Mouse (Mus musculus): ENCODE results near the gene Adck1. TPM values are rescaled to one million over a fixed set of nuclear protein-coding genes. Genes with fewer than 3 reads are reported as not detected.
"Not testable (repeated sequence)": the region's sequence is repeated elsewhere in the genome, so short reads cannot be mapped to it uniquely, and the experiment has no call there.

The Adck1 gene
- 13.5 and 15.0 TPM in 2 replicates for total RNA-seq (2014; rRNA removed)
- polyA plus RNA-seq (2012; rRNA removed), result 22.6 and 24.4 TPM in 2 replicates

DNA sequence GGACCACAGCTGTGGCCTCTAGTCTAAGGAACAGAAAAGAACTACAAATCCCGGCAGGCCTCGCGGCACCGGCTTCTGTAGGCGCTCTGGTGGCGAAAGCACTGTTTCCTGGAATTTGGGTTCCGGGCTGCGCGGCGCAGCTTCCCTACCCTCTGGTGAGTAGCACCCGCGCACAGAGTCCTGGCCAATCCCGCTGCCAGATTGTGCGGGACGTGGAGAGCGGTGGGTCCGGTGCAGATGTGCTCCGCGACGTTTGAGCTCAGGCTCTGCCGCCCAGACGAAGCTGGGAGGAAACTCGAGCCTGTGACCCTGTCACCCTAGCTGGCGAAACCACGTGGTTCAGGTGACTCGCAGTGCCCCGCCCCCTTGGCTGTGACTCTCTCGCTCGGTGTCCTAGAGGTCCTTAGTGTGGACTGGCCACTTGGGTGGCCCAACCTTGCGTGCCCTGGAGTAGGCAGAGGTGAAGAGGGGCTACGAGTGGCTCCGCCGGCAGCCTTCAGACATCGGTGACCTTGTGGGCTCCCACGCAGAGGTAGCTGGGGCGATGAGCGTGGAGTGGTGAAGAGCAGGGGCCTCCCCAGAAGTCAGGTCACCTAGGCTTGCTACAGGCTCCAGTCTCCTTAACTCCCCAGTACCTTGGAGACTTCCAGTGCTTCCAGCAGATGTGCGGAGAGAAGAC lies at the start of gene Adck1:
TSS of gene Adck1 (plus strand) at position 114 of the 679 bp plus-strand sequence.
- H3K4me1 ChIP-seq (ENCODE audit: control insufficient read depth, insufficient read depth, low read length), result peaks cover 3% of the 10 kb centered on the region; the same call in 1 of the 2 replicates
- peak; percentile 89 for DNase-seq (ENCODE audit: extremely low read depth, low read depth, low spot score)
- peak within 1 kb of the TSS; percentile 89 for H3K9ac ChIP-seq (ENCODE audit: low read depth, low read length)
- peak within 1 kb of the TSS; percentile 91 for H3K4me3 ChIP-seq (ENCODE audit: insufficient read depth, low read depth, low read length)
- no peak; the same call in 1 of the 2 replicates for TF ChIP-seq POLR2A (IDR thresholded peaks at IDR 0.05; ENCODE audit: extremely low read depth, insufficient read depth, low read length)
- TF ChIP-seq CTCF (IDR thresholded peaks at IDR 0.05; ENCODE audit: low read depth, low read length), result no peak
- H3K27me3 ChIP-seq (ENCODE audit: control insufficient read depth, insufficient read depth, low read length), result no peaks in the 10 kb centered on the region
- no peaks in the 10 kb centered on the region for H3K36me3 ChIP-seq (ENCODE audit: control insufficient read depth, insufficient read depth, low read length)
- peak within 1 kb of the TSS; percentile 97 for H3K27ac ChIP-seq (replicated peaks; ENCODE audit: insufficient read depth, low read depth, low read length)
- H3K79me2 ChIP-seq (ENCODE audit: control insufficient read depth, insufficient read depth, low read length), result no peaks in the 10 kb centered on the region; the same call in 1 of the 2 replicates
- WGBS, result under 1% methylated on average over 38 of the region's 38 CpGs

DNA sequence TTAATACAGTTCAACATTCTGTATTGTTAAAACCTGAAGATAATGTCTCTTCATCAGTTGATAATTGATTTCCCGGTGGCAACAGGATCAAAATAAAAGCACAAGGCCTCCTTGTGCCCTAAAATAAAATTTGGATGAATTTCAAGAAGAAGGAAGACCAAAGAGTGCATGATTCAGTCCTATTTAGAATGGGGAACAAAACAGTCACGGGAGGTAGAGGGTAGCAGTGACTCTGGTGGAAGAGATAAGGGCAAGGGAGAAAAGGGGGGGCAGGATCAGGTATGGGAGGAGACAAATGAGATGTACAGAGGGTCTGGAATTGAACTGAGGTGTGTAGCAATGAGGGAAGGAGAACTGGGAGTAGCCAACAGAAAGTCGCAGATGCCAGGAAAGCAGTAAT lies 45.8 kb upstream of the Adck1 start:
- H3K79me2 ChIP-seq (ENCODE audit: control insufficient read depth, insufficient read depth, low read length), result no peaks in the 10 kb centered on the region
- no peak overlapping the region for H3K27ac ChIP-seq (replicated peaks; ENCODE audit: insufficient read depth, low read depth, low read length)
- H3K36me3 ChIP-seq (ENCODE audit: control insufficient read depth, insufficient read depth, low read length), result no peaks in the 10 kb centered on the region
- TF ChIP-seq CTCF (IDR thresholded peaks at IDR 0.05; ENCODE audit: low read depth, low read length) (no peak), POLR2A (IDR thresholded peaks at IDR 0.05; ENCODE audit: extremely low read depth, insufficient read depth, low read length) (no peak)
- WGBS, result 68% methylated on average over 3 of the region's 3 CpGs
- H3K27me3 ChIP-seq (ENCODE audit: control insufficient read depth, insufficient read depth, low read length), result no peaks in the 10 kb centered on the region
- no peak overlapping the region for H3K9ac ChIP-seq (ENCODE audit: low read depth, low read length)
- no peak overlapping the region for H3K4me3 ChIP-seq (ENCODE audit: insufficient read depth, low read depth, low read length)
- no peak for DNase-seq (ENCODE audit: extremely low read depth, low read depth, low spot score)
- H3K4me1 ChIP-seq (ENCODE audit: control insufficient read depth, insufficient read depth, low read length), result no peaks in the 10 kb centered on the region

- not testable (repeated sequence) for H3K27me3 ChIP-seq (ENCODE audit: control insufficient read depth, insufficient read depth, low read length); H3K79me2 ChIP-seq (ENCODE audit: control insufficient read depth, insufficient read depth, low read length); H3K4me3 ChIP-seq (ENCODE audit: insufficient read depth, low read depth, low read length); H3K27ac ChIP-seq (replicated peaks; ENCODE audit: insufficient read depth, low read depth, low read length); H3K36me3 ChIP-seq (ENCODE audit: control insufficient read depth, insufficient read depth, low read length); H3K4me1 ChIP-seq (ENCODE audit: control insufficient read depth, insufficient read depth, low read length); H3K9ac ChIP-seq (ENCODE audit: low read depth, low read length); DNase-seq (ENCODE audit: extremely low read depth, low read depth, low spot score)
- WGBS, result 92% methylated on average over 2 of the region's 2 CpGs
These were observed 36.4 kb upstream of the Adck1 start, which contains the start of gene Gm5039 for GRCm38 (mm10) chr12:88323926-88324325. TSS of gene Gm5039 (minus strand) at chr12:88324026.

- WGBS, result 62% methylated on average over 4 of the region's 4 CpGs
- H3K79me2 ChIP-seq (ENCODE audit: control insufficient read depth, insufficient read depth, low read length); H3K27me3 ChIP-seq (ENCODE audit: control insufficient read depth, insufficient read depth, low read length); H3K4me3 ChIP-seq (ENCODE audit: insufficient read depth, low read depth, low read length); H3K4me1 ChIP-seq (ENCODE audit: control insufficient read depth, insufficient read depth, low read length); DNase-seq (ENCODE audit: extremely low read depth, low read depth, low spot score); H3K36me3 ChIP-seq (ENCODE audit: control insufficient read depth, insufficient read depth, low read length); H3K27ac ChIP-seq (replicated peaks; ENCODE audit: insufficient read depth, low read depth, low read length); H3K9ac ChIP-seq (ENCODE audit: low read depth, low read length): not testable (repeated sequence)
These were observed 23.5 kb upstream of the Adck1 start for GRCm38 (mm10) chr12:88336662-88337413.

DNA sequence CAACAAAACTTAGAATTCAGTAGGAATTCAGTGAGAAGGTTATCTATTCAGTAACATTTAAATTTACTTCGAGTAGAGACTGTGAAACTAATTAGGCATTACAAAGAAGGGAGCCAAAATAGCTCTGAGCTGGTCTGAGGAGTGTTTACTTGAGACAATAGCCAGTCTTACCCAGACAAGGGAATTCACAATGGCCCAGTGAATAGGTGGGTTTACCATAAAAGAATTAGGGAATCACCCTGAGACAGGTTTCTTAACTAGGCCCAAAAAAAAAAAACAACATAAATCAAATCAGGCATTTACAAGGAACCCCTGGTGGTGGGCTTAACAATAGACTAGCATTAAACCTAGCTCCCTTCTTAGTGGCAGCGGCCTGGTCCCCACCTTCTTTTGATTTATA lies 19.1 kb upstream of the Adck1 start:
- not testable (repeated sequence) for H3K79me2 ChIP-seq (ENCODE audit: control insufficient read depth, insufficient read depth, low read length); H3K27me3 ChIP-seq (ENCODE audit: control insufficient read depth, insufficient read depth, low read length); H3K4me1 ChIP-seq (ENCODE audit: control insufficient read depth, insufficient read depth, low read length); H3K9ac ChIP-seq (ENCODE audit: low read depth, low read length); H3K27ac ChIP-seq (replicated peaks; ENCODE audit: insufficient read depth, low read depth, low read length); H3K36me3 ChIP-seq (ENCODE audit: control insufficient read depth, insufficient read depth, low read length); H3K4me3 ChIP-seq (ENCODE audit: insufficient read depth, low read depth, low read length); DNase-seq (ENCODE audit: extremely low read depth, low read depth, low spot score)
- 52% methylated on average over 2 of the region's 2 CpGs for WGBS

GRCm38 (mm10) chr12:88354182-88354702 lies 6.1 kb upstream of the Adck1 start:
- Histone ChIP-seq H3K36me3 (ENCODE audit: control insufficient read depth, insufficient read depth, low read length) (no peaks in the 10 kb centered on the region), H3K79me2 (ENCODE audit: control insufficient read depth, insufficient read depth, low read length) (no peaks in the 10 kb centered on the region), H3K4me3 (ENCODE audit: insufficient read depth, low read depth, low read length) (no peak overlapping the region), H3K27ac (replicated peaks; ENCODE audit: insufficient read depth, low read depth, low read length) (no peak overlapping the region), H3K4me1 (ENCODE audit: control insufficient read depth, insufficient read depth, low read length) (no peaks in the 10 kb centered on the region), H3K27me3 (ENCODE audit: control insufficient read depth, insufficient read depth, low read length) (peaks cover 4% of the 10 kb centered on the region; the same call in 1 of the 2 replicates), H3K9ac (ENCODE audit: low read depth, low read length) (no peak overlapping the region)
- WGBS, result 28% methylated on average over 41 of the region's 41 CpGs
- DNase-seq (ENCODE audit: extremely low read depth, low read depth, low spot score), result no peak
- no peak for TF ChIP-seq CTCF (IDR thresholded peaks at IDR 0.05; ENCODE audit: low read depth, low read length)
- TF ChIP-seq POLR2A (IDR thresholded peaks at IDR 0.05; ENCODE audit: extremely low read depth, insufficient read depth, low read length), result no peak

Data from liver, adult 2 months (tissue).